Mouse (Mus musculus): Measurements from ENCODE around the gene Ankrd13b. TPM values are rescaled to one million over a fixed set of nuclear protein-coding genes. Genes with fewer than 3 reads are reported as not detected.

The Ankrd13b gene
- total RNA-seq, 2 experiments from 2014 or later: 5.7 to 6.3 TPM

- intact Hi-C loops (cut with DNase I; ENCODE audit: low total_unique reads): no loop called here
- DNase-seq: peak; percentile 89
These were observed 23.7 kb upstream of the Ankrd13b start for GRCm38 (mm10) chr11:77512891-77513810.

GRCm38 (mm10) chr11:77511336-77511735 lies 21.9 kb upstream of the Ankrd13b start:
- intact Hi-C loops (cut with DNase I; ENCODE audit: low total_unique reads): no loop called here
- DNase-seq: no peak

GRCm38 (mm10) chr11:77508068-77509021 lies 18.9 kb upstream of the Ankrd13b start:
- intact Hi-C loops (cut with DNase I; ENCODE audit: low total_unique reads): loop anchor here (10.0 kb wide), 1 partner anchor 116 kb away; no protein-coding TSS in a partner anchor

GRCm38 (mm10) chr11:77507426-77507825 lies 17.9 kb upstream of the Ankrd13b start:
- no peak for DNase-seq
- intact Hi-C loops (cut with DNase I; ENCODE audit: low total_unique reads): loop anchor here (10.0 kb wide), 1 partner anchor 117 kb away; no protein-coding TSS in a partner anchor

More at GRCm38 (mm10) chr11:77508068-77509021, 18.9 kb upstream of the Ankrd13b start:
- peak; percentile 87 for DNase-seq

GRCm38 (mm10) chr11:77506941-77507340 lies 17.5 kb upstream of the Ankrd13b start:
- DNase-seq: no peak
- intact Hi-C loops (cut with DNase I; ENCODE audit: low total_unique reads): loop anchor here (10.0 kb wide), 1 partner anchor 118 kb away; no protein-coding TSS in a partner anchor

GRCm38 (mm10) chr11:77506273-77506672 lies 16.8 kb upstream of the Ankrd13b start:
- DNase-seq: no peak
- intact Hi-C loops (cut with DNase I; ENCODE audit: low total_unique reads): loop anchor here (10.0 kb wide), 1 partner anchor 119 kb away; no protein-coding TSS in a partner anchor

- intact Hi-C loops (cut with DNase I; ENCODE audit: low total_unique reads): loop anchor here (10.0 kb wide), 1 partner anchor 119 kb away; no protein-coding TSS in a partner anchor
These were observed 16.0 kb upstream of the Ankrd13b start for GRCm38 (mm10) chr11:77505291-77505980.

GRCm38 (mm10) chr11:77504377-77504776 lies 14.9 kb upstream of the Ankrd13b start:
- intact Hi-C loops (cut with DNase I; ENCODE audit: low total_unique reads): loop anchor here (10.0 kb wide), 1 partner anchor 120 kb away; no protein-coding TSS in a partner anchor
- no peak for DNase-seq

More at GRCm38 (mm10) chr11:77505291-77505980, 16.0 kb upstream of the Ankrd13b start:
- DNase-seq: no peak

GRCm38 (mm10) chr11:77503511-77503910 lies 14.0 kb upstream of the Ankrd13b start:
- DNase-seq: peak; percentile 72
- intact Hi-C loops (cut with DNase I; ENCODE audit: low total_unique reads): loop anchor here (10.0 kb wide), 1 partner anchor 121 kb away; no protein-coding TSS in a partner anchor

GRCm38 (mm10) chr11:77502481-77502880 lies 13.0 kb upstream of the Ankrd13b start:
- intact Hi-C loops (cut with DNase I; ENCODE audit: low total_unique reads): loop anchor here (10.0 kb wide), 1 partner anchor 122 kb away; no protein-coding TSS in a partner anchor
- DNase-seq: no peak

GRCm38 (mm10) chr11:77501971-77502370 lies 12.5 kb upstream of the Ankrd13b start:
- intact Hi-C loops (cut with DNase I; ENCODE audit: low total_unique reads): loop anchor here (10.0 kb wide), 1 partner anchor 123 kb away; no protein-coding TSS in a partner anchor
- DNase-seq: no peak

- peak; percentile 77 for DNase-seq
- intact Hi-C loops (cut with DNase I; ENCODE audit: low total_unique reads): loop anchor here (10.0 kb wide), 1 partner anchor 123 kb away; no protein-coding TSS in a partner anchor
These were observed 11.9 kb upstream of the Ankrd13b start for GRCm38 (mm10) chr11:77501392-77501791.

- no peak for DNase-seq
- intact Hi-C loops (cut with DNase I; ENCODE audit: low total_unique reads): loop anchor here (10.0 kb wide), 1 partner anchor 124 kb away; no protein-coding TSS in a partner anchor
These were observed 11.2 kb upstream of the Ankrd13b start for GRCm38 (mm10) chr11:77500361-77501325.

- no peak for DNase-seq
- intact Hi-C loops (cut with DNase I; ENCODE audit: low total_unique reads): no loop called here
These were observed 9.9 kb upstream of the Ankrd13b start for GRCm38 (mm10) chr11:77499354-77499753.

GRCm38 (mm10) chr11:77498261-77499139 lies 9.0 kb upstream of the Ankrd13b start:
- DNase-seq: no peak
- intact Hi-C loops (cut with DNase I; ENCODE audit: low total_unique reads): no loop called here

- intact Hi-C loops (cut with DNase I; ENCODE audit: low total_unique reads): no loop called here
- no peak for DNase-seq
These were observed 8.4 kb upstream of the Ankrd13b start for GRCm38 (mm10) chr11:77497851-77498250.
